Comparison of ENCODE assay signal across 10 mouse cellular contexts in the genomic region with DNA sequence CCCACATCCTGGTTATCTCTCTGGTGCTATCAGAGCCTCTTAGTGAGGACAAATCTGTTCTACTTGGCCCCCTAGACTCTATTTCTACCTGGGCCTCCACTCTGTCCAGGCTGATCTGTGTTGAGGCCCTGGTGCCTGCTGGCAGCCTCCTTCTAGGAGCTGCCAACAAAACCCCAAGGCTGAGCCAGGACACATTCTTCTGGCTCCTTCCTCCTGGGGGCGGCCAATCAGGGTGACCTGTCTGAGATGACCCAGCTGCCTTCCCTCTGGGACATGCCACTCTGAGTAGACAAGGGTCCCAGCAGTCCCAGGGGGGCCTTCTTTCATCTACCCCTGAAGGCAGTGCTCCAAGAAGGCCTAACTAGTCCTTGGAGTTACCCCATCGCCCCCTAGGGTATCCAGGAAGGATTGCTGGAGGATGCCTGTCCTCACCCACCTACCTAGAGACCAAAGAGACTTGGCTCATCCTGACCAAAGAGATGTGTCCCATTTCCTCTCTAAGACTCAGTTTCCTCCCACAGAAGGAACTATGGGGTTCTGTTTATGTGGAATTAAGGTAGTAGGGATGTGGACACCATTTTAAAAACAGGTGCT. TPM values are rescaled to one million over a fixed set of nuclear protein-coding genes. Genes with fewer than 3 reads are reported as not detected.
DNase-seq lines count a peak whose midpoint lies in the region; ATAC-seq lines count a peak whose summit lies in the region.
"Had no signal": no experiment of that assay in that cellular context is flagged by ENCODE, and none has a peak within 500 bp of the region (broad histone marks: within the 10 kb centered on the region; RNA-seq: fewer than 3 reads in every experiment).

No protein-coding gene starts in this region.

- peaks cover 40% of the 10 kb centered on the region for H3K27me3 ChIP-seq in embryonic facial prominence, embryonic 10.5 days (replicated peaks; ENCODE audit: low read depth, poor library complexity, severe bottlenecking)

- intact Hi-C loops in heart, postnatal 36 days (cut with DNase I) = no loop called here

- no peaks in the 10 kb centered on the region for H3K36me3 ChIP-seq in embryonic facial prominence, embryonic 10.5 days (replicated peaks)
- H3K36me3 ChIP-seq: kidney, embryonic 15.5 days; lung, embryonic 15.5 days had no signal

- no peak overlapping the region for H3K4me3 ChIP-seq in embryonic facial prominence, embryonic 10.5 days
- H3K4me3 ChIP-seq: kidney, embryonic 15.5 days; lung, embryonic 15.5 days had no signal

- no peaks in the 10 kb centered on the region for H3K9me3 ChIP-seq in embryonic facial prominence, embryonic 10.5 days
- H3K9me3 ChIP-seq: kidney, embryonic 15.5 days; lung, embryonic 15.5 days had no signal

- H3K4me1 ChIP-seq in embryonic facial prominence, embryonic 10.5 days = peaks cover 21% of the 10 kb centered on the region

- WGBS in embryonic facial prominence, embryonic 10.5 days = 35% methylated on average over 2 of the region's 2 CpGs

- ATAC-seq in monocyte, adult 5-6 weeks (replicated peaks; ENCODE audit: insufficient number of reproducible peaks, low FRiP score, low TSS enrichment, poor library complexity, severe bottlenecking) = no peak

- peak; percentile 23 to 35 for DNase-seq in heart, adult 18-20 months
- DNase-seq in heart, adult 9 months (ENCODE audit: low spot score in 2 of 2) = no peak
- DNase-seq in 3T3-L1 (ENCODE audit: low read depth, low spot score) = peak; percentile 29
- DNase-seq in Muller cell, postnatal 12 days (ENCODE audit: inconsistent ontology term) = peak; percentile 44
- peak; percentile 11 to 27 for DNase-seq in heart, postnatal 36 days
- DNase-seq in ovary, adult 18-20 months (ENCODE audit: low spot score) = no peak
- DNase-seq in embryonic facial prominence, embryonic 10.5 days (ENCODE audit: low spot score) = no peak

- no peak overlapping the region; the same call in 1 of the 2 replicates for H3K27ac ChIP-seq in embryonic facial prominence, embryonic 10.5 days (replicated peaks)
- H3K27ac ChIP-seq: lung, embryonic 15.5 days had no signal

RNA-seq across cellular contexts. Expression of a gene that starts 47.6 kb away (rescaled TPM):
- 10 to 100 TPM; 59.5 to 71.5 TPM for total RNA-seq in heart, adult 18-20 months (2021)
- total RNA-seq in heart, postnatal 36 days (2021) = 10 to 100 TPM; 60.5 to 66.3 TPM
- 56.0 and 56.8 TPM in 2 replicates for polyA plus RNA-seq in embryonic facial prominence, embryonic 10.5 days (2016; fragmentation: Nextera tagmentation; extraction: Ambion mirVana)
- 45.7 to 57.4 TPM (median 56.8 TPM) in 3 replicates for total RNA-seq in monocyte, adult 5-6 weeks (2017)

RNA-seq across cellular contexts. Expression of a gene that starts 53.3 kb away (rescaled TPM):
- total RNA-seq in heart, adult 18-20 months (2021) = 10 to 100 TPM; 15.4 to 18.5 TPM
- 10 to 100 TPM in 1 of 2 experiments, 1 to 10 TPM in 1; 3.4 to 18.5 TPM for total RNA-seq in heart, postnatal 36 days (2021)
- 1.9 and 2.8 TPM in 2 replicates for polyA plus RNA-seq in embryonic facial prominence, embryonic 10.5 days (2016; fragmentation: Nextera tagmentation; extraction: Ambion mirVana)
- total RNA-seq in monocyte, adult 5-6 weeks (2017) = not detected in 3 replicates

Comparison
In these comparisons a context has a peak if more than half of its experiments do, and no peak if none do; other contexts are left out.
1. DNase-seq: peak in heart, adult 18-20 months (2 of 2), 3T3-L1 (single experiment), Muller cell, postnatal 12 days (single experiment) and heart, postnatal 36 days (2 of 2); none in heart, adult 9 months (0 of 2), ovary, adult 18-20 months (single experiment) and embryonic facial prominence, embryonic 10.5 days (single experiment).